Mouse (Mus musculus): Measurements from ENCODE around the gene Asz1. TPM values are rescaled to one million over a fixed set of nuclear protein-coding genes. Genes with fewer than 3 reads are reported as not detected.

Gene Asz1
- polyA plus RNA-seq, 1 experiment from 2014 or later, result not detected

Other genes with a start within 250 kb of the Asz1 start
- 1.1 and 1.4 TPM in 2 replicates for gene Wnt2, start 78.5 kb downstream of the Asz1 start, polyA plus RNA-seq (2014; fragmentation: Nextera tagmentation; extraction: Ambion mirVana)
- 0.15 and 0.17 TPM in 2 replicates for gene Cftr, start 61.6 kb upstream of the Asz1 start, polyA plus RNA-seq (2014; fragmentation: Nextera tagmentation; extraction: Ambion mirVana)

Data from embryonic facial prominence, embryonic 11.5 days (tissue).